Mouse (Mus musculus) kidney, adult 11 months (tissue): ENCODE measurements around the gene Cux2.
"Not testable (repeated sequence)": the region's sequence is repeated elsewhere in the genome, so short reads cannot be mapped to it uniquely, and the experiment has no call there.

Experiments
- DNase-seq: peaks from one replicate; pipeline ENCODE4 v3.0.0; 2022

Cux2 gene

GRCm38 (mm10) chr5:121856740-121857139 lies 193.2 kb downstream of the Cux2 start:
- DNase-seq, result no peak

DNA sequence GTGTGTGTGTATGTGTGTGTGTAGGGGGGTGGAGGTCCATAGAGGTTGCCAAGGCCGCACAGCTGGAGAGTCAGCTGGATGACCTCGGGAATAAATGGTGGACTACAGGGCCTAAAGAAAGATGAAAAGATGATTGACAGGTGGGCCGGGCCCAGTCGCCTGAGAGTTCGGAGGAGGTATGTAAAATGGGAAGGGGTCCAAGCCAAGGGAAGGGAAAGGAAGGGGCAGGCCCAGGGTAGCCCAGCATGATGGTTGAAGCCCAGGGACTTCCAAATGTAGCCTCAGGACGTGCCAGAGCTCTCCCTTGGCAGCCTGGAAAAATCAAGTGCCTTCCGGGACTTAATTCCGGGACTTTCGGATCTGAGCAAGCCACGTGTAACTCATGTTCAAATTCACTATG lies 195.1 kb downstream of the Cux2 start:
- no peak for DNase-seq

GRCm38 (mm10) chr5:121853368-121854051 lies 196.4 kb downstream of the Cux2 start:
- peak; percentile 86 for DNase-seq

DNA sequence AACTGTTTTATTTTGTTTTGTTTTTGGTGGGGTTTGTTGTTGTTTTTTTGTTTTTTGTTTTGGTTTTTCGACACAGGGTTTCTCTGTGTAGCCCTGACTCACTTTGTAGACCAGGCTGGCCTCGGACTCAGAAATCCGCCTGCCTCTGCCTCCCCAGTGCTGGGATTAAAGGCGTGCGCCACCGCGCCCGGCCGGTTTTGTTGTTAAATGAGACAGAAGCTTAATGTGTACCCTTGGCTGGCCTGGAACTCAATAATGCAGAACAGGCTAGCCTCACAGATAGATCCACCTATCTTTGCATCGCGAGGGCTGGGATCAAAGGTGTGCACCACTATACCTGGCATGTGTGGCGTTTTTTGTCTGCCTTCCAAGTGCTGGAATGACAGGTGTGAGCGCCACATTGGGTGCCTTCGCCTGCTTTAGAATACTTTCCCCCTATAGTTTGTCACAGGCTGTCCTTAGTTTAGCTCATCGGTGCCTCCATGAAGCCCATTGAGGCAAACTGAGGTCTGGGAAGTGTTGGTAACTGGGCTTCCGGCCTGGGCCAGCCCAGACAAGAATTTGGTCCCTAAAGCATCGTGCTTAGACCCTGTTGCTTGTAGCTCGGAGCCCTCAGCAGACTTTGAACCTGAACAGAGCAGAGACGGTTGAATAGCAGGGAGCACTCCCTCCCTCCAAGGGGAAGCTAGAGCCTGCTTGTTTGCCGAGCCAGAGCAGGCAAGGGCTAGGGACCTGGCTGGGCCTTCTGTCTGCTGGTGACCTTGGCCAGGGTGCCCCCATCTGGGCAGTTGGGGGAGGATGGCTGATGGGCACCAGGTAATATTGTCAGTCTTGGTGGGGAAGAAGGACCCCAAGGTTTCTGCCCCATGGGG lies 200.2 kb downstream of the Cux2 start:
- DNase-seq, result peak; percentile 73

DNA sequence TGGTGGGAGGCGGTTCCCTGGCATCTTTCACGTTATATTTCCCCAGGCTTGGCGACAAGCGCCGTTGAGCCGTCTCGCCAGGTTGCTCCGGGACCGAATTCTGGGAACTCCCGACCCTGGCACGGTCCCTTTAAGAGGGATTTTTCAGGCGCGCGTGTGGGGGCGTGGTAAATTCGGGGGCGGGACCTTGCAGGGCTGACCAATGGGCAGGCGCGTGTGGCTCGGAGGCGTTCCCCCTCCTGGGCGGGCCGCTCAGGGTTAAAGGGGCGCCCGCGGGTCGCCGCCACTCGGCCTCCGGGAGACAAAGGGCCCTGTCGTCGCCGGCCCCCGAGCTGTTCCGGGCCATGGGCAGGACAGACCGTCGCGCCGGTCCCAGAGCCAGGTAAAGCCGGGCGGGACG lies 201.2 kb downstream of the Cux2 start, which contains the start of gene Pheta1:
TSS of gene Pheta1 (plus strand) at position 242 of the 400 bp plus-strand sequence.
- DNase-seq, result peak; percentile 90

- DNase-seq, result peak; percentile 64
These were observed 201.8 kb downstream of the Cux2 start for GRCm38 (mm10) chr5:121848035-121848519.

DNA sequence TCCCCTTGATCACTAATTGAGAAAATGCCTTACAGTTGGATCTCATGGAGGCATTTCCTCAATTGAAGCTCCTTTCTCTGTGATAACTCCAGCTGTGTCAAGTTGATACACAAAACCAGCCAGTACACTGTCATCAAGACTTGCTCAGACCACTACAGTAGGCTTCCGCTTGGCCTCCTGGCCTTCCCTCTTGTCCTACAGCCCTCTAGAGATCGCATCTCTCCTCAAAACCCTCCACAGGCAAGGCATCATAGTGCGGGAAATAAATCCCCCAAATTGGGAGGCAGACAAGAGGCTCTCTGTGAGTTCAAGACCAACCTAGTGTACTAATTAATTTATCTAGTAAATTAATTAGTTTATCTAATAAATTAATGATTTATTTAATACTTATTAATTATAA lies 202.6 kb downstream of the Cux2 start:
- not testable (repeated sequence) for DNase-seq

GRCm38 (mm10) chr5:121846322-121846721 lies 203.6 kb downstream of the Cux2 start:
- no peak for DNase-seq

DNA sequence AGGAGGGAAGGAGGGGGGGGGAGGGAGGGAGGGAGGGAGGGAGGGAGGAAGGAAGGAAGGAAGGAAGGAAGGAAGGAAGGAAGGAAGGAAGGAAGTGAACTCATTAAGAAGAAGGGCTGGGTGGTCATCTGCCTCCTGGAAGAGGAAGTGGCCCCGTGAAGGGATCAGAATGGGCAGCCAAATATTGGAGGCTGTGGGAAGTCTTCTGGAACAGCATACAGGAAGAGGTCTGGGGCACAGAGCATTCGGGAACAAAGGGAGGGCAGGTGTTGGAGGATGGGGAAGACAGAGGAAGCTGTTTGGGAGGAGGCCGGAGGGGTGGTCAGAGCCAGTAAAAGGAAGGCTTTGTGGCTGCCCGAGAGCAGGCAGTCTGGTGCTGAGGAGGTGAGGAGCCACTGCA lies 204.5 kb downstream of the Cux2 start:
- no peak for DNase-seq

DNA sequence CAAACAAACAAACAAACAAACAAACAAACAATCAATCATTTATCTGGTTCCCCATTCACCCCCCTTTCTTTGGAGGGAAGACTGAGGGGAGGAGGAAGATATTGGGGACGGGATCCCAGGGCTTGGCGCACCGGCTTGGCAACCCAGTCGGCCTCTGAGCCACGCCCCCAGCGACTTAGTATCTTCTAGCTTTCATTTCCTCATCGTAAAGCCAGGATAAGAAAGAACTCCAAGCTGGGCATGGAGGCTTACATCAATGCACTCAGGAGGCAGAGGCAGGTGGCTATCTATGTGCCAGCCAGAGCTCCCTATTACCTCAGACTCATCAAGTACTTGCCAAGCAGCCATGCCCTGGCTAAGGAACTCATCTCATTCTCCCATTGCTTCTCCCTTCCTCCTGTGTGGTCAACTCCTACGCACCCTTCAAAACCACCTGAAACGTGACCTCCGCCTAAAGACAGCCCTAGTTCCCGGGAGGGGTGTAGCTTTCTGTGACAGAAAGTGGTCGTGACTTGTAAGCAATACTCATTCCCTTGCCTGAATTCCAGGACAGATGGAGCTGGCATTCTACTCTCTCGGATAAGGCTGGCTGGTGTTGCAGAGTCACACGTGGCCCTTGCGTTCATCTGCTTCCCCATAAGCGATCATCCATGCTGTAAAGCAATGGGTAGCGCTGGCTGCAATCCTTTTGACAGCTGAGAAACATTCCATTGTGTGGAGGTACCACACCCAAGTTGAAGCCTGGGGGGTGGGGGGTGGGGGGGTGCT lies 206.6 kb downstream of the Cux2 start:
- no peak for DNase-seq

DNA sequence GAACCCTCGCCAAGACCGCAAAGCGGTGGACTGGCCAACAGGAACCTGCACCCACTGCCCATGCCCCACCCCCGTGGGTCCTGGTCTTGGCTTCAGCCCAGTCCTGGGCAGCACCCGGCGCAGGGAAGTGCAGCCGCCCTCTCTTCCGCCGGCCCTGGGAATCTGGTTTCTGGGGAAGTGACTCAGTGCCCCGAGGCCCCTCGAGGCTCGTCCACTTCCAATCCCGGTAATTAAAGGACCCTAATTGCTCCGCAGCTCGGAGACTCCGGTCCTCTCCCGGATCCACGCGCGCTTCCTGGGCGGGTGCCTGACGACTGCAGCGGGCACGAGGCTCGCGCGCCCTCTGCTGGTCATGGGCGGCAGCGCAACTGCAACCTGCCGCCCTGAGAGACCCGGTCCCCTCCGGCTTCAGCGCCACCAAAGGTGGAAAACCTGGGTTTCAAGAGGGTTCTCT lies 207.2 kb downstream of the Cux2 start:
- peak; percentile 72 for DNase-seq

- DNase-seq, result no peak
These were observed 207.9 kb downstream of the Cux2 start for GRCm38 (mm10) chr5:121841973-121842372.

DNA sequence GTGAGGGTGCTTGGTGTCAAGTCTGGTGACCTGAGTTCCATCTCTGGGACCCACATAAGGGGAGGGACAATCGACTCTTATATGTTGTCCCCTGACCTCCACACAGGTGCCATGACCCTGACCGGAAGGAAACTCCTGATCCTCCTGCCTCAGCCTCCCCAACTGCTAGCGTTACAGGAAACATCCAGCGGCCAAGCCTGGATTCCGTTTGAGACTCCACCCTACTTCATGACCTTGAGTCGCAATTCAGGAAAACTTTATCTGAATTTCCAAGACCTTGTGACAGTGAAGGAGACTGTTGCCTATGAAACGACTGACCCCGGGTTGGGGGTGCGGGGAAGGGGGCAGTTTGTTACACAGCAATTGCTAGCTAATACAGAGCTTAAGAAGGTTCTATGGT lies 208.4 kb downstream of the Cux2 start:
- DNase-seq, result no peak

DNA sequence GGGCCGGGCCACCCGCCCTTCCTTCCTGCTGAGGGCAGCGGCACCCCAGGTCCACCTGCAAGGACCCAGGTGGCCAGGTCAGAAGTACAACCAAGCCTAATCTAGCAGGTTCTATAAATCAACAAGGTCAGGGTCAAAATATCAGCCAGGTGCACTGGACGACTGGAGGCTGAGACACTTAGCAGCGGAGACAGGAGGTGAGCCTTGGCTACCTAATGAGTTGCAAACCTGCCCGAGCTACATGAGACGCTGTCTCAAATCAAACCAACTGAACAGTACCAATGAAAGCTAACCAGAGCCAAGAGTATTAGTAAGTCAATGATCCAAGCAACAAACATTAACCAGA lies 210.8 kb downstream of the Cux2 start:
- peak; percentile 72 for DNase-seq

DNA sequence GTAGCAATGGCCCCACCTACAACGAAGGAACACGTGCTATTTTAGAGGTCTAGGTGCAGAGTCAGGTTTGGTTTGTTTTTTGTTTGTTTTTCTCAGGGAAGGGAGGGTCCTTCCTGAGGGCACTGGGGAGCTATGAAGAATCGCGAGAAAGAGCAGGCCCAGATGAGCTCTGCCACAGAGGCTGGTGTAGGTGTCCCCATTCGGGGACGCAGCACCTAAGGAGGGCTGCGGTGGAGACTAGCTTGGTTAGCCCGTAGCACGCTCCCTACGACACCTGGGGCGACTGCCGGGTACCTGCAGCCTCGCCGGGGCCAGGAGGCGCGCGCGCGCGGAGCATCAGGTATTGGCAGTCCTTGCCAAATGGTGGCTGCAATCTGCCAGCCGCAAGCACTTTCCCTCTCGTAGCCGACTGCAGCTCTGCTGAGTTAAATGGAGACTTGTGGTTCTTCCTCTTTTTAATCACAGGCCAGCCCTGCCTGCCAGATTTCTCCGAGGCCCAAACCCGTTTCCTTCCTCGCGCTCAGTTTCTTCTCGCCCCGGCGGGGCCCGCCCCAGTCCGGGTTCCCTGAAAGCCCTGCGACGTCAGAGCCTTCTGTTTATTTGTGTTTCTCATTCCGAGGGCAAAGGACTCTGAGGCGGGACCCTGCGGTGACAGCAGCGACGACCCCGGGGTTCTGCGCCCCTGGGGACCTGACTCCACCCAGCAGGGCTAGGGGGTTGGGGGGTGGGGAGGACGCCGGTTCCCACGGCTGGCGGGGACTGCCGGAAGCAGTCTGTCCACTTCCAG lies 211.4 kb downstream of the Cux2 start:
- no peak for DNase-seq

- DNase-seq, result peak; percentile 34
These were observed 212.2 kb downstream of the Cux2 start, which contains the start of gene Sh2b3 for GRCm38 (mm10) chr5:121837441-121838340. TSS of gene Sh2b3 (minus strand) at chr5:121837646.

GRCm38 (mm10) chr5:121836692-121837415 lies 213.0 kb downstream of the Cux2 start:
- DNase-seq, result peak; percentile 94

DNA sequence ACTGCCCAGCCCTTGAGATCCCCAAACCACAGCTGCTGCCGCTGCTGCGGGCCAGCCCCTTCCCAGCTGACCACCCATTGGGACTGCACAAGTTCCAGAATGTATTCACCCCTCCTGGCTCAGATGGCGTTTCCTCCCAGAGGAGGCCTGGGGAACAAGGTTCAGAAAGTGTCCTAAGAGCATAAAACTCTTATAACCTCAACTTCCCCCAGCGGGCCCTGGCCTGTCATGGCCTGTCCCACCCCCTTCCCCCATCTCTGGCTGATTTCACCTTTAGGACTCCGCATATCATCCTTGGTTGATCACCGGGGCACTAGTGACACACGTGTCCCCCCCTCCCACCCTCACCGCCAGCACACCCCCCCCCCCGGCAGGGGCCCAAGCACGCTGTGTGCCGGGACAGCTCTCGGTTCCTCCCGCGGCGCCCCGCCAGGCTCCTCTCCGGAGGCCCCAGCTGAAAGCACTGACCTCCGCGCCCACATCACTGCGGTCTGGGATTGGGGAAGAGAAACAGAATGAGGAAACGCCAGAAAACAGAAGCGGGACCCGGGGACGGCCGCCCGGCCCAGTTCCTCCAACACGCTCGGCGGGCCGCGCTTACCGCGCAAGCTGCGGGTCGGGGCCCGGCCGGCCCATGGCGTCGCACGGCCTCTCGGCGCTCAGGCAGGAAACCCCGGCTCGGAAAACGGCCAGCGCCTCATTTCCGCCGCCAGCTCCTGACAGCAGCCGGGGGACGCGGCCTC lies 213.8 kb downstream of the Cux2 start:
- peak; percentile 37 for DNase-seq

DNA sequence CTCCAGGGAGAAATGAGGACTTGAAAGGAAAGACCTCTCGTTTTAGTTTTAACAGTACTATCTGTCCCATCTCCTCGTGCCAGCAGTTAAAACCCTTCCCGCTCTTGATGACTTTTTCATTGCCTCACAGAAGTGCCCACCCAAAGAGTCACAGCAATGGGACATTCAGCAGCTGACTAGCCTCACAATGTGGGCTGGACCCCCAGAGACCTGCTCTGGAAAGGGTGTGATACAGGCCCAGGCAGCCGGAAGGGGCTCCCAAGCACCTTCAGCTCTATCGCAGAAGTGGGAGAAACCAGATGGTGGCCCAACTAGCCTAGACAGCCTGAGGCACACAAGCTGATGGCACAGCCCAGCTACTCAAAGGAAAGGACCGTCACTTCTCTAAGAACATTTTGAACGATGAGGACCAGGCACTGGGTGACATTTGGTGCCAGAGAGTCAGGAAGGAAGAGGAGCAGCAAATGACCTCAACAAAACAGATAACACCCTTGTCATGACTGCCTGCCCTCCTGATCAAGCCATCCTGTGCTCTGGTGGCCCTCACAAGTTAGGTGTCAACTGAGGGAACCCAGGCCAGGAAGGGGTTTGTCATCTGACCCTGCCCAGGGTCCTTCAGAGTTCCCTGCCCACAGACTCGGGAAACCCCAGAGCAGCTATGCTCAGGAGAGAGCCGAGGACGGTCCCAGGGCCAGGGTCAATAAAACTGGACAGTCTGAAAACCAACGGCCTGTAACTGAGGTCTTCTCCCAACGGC lies 214.7 kb downstream of the Cux2 start:
- DNase-seq, result peak; percentile 46
